Mouse (Mus musculus) E14TG2a.4 (cell line): ENCODE measurements around the gene Plppr4.

Source experiments
- CTCF ChIP-seq: conservative IDR thresholded peaks from 2 replicates; pipeline ENCODE4 v1.5.1; 2014; ENCODE audit warnings: low read length
- NANOG ChIP-seq: IDR thresholded peaks from 2 replicates; pipeline ENCODE4 v1.6.1; 2014; ENCODE audit warnings: borderline replicate concordance, low read length, mixed read lengths
- POU5F1 ChIP-seq: IDR thresholded peaks from 2 replicates; pipeline ENCODE4 v1.6.1; 2014; ENCODE audit warnings: low read length, borderline replicate concordance

DNA sequence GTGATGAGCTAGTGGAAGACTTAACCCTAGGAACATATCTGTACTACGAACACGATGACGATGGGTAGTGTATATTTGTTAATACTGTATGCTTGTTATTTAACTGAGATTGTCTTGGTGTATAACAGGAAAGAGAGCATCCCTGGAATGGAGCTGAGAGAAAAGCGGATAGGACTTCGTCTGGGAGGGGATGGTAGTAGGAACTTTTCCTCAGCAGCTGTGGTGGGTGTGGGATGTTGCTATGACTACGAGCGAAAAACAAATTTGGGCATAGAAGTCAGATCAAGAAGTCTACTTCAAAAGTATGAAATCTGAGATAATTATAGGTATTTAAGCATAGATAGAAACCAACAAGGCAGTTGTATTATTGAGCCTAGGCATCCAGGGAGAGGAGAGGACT is 48.6 kb downstream of the Plppr4 start:
- TF ChIP-seq CTCF (no peak), POU5F1 (no peak), NANOG (no peak)
